Mouse (Mus musculus): ENCODE measurements around the gene Prkcg. TPM values are rescaled to one million over a fixed set of nuclear protein-coding genes. Genes with fewer than 3 reads are reported as not detected.
"Not testable (repeated sequence)": the region's sequence is repeated elsewhere in the genome, so short reads cannot be mapped to it uniquely, and the experiment has no call there.

Gene Prkcg
- polyA plus RNA-seq, 1 experiment from 2014 or later: 0.27 TPM

- H3K36me3 ChIP-seq: no peaks in the 10 kb centered on the region
- peak overlapping the region; percentile 79 for H3K27ac ChIP-seq
- WGBS: 58% methylated on average over 6 of the region's 6 CpGs
- 0 out of 2 replicates have a peak, but pooled peaks cover 8% of the 10 kb centered on the region for H3K4me1 ChIP-seq
- peak; percentile 56; the same call in 1 of the 2 replicates for ATAC-seq (replicated peaks; ENCODE audit: low FRiP score)
- H3K9me3 ChIP-seq (replicated peaks): no peaks in the 10 kb centered on the region
- H3K4me3 ChIP-seq (replicated peaks): no peak overlapping the region
- H3K4me2 ChIP-seq: no peak overlapping the region
- no peaks in the 10 kb centered on the region for H3K27me3 ChIP-seq
- no peak overlapping the region for H3K9ac ChIP-seq
Observed at GRCm38 (mm10) chr7:3275455-3276170, 13.4 kb upstream of the Prkcg start.

DNA sequence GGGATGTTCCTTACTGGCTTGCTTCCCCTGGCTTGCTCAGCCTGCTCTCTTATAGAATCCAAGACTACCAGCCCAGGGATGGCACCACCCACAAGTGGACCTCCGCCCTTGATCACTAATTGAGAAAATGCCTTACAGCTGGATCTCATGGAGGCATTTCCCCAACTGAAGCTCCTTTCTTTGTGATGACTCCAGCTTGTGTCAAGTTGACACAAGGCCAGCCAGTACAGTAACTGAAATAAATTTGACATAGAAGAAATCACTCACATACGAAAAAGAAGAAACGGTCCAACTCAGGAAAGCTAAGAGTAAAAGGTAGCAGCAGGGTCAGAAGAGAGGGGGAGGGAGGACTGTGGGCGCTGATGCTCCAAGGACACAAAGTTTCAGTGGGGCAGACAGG lies 12.2 kb upstream of the Prkcg start:
- not testable (repeated sequence) for H3K27me3 ChIP-seq; H3K9ac ChIP-seq; ATAC-seq (replicated peaks; ENCODE audit: low FRiP score); H3K27ac ChIP-seq; H3K4me1 ChIP-seq; H3K36me3 ChIP-seq; H3K9me3 ChIP-seq (replicated peaks); H3K4me2 ChIP-seq; H3K4me3 ChIP-seq (replicated peaks)
- 32% methylated on average over 4 of the region's 4 CpGs for WGBS

GRCm38 (mm10) chr7:3280080-3280653 lies 8.8 kb upstream of the Prkcg start:
- 0 out of 2 replicates have a peak overlapping the region, but pooled peaks have one; percentile 32 for H3K27ac ChIP-seq
- H3K36me3 ChIP-seq: no peaks in the 10 kb centered on the region
- H3K9me3 ChIP-seq (replicated peaks): no peaks in the 10 kb centered on the region
- no peak overlapping the region for H3K9ac ChIP-seq
- no peak overlapping the region for H3K4me3 ChIP-seq (replicated peaks)
- no peak overlapping the region for H3K4me2 ChIP-seq
- ATAC-seq (replicated peaks; ENCODE audit: low FRiP score): no peak
- H3K27me3 ChIP-seq: no peaks in the 10 kb centered on the region
- 74% methylated on average over 5 of the region's 5 CpGs for WGBS
- 0 out of 2 replicates have a peak, but pooled peaks cover 8% of the 10 kb centered on the region for H3K4me1 ChIP-seq

DNA sequence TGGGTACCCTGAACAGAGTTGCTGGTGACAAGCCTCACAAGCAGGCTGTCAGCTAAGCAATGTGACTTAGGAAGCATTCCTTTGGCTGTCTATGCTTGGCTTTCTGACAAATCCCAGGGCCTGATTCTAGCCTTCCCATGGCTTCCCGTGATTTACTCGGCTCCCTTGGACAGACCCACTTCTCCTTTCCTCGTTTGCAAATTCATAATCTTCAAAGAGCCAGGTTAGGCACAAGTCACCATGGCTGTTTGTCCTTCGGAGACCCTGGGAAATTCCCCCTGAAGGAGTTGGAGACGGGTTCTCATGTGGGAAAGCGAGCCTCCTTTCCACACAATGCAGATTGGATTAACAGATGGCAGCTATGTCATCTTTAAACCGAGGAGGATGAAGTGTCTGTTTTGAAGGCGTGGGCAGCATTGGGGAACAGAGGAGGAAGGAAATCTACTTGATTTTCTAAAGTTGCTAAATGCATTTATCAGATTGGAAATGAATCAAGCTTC lies 8.3 kb upstream of the Prkcg start:
- H3K4me3 ChIP-seq (replicated peaks): no peak overlapping the region
- H3K36me3 ChIP-seq: no peaks in the 10 kb centered on the region
- H3K9ac ChIP-seq: no peak overlapping the region
- H3K4me1 ChIP-seq: 0 out of 2 replicates have a peak, but pooled peaks cover 5% of the 10 kb centered on the region
- WGBS: 44% methylated on average over 8 of the region's 8 CpGs
- H3K27ac ChIP-seq: 0 out of 2 replicates have a peak overlapping the region, but pooled peaks have one; percentile 32
- no peak overlapping the region for H3K4me2 ChIP-seq
- ATAC-seq (replicated peaks; ENCODE audit: low FRiP score): no peak
- H3K9me3 ChIP-seq (replicated peaks): no peaks in the 10 kb centered on the region
- H3K27me3 ChIP-seq: no peaks in the 10 kb centered on the region

GRCm38 (mm10) chr7:3281741-3282140 lies 7.2 kb upstream of the Prkcg start:
- Histone ChIP-seq H3K4me3 (replicated peaks) (no peak overlapping the region), H3K27ac (no peak overlapping the region), H3K4me1 (0 out of 2 replicates have a peak, but pooled peaks cover 5% of the 10 kb centered on the region), H3K9ac (no peak overlapping the region), H3K4me2 (no peak overlapping the region), H3K27me3 (no peaks in the 10 kb centered on the region), H3K36me3 (no peaks in the 10 kb centered on the region), H3K9me3 (replicated peaks) (no peaks in the 10 kb centered on the region)
- 88% methylated on average over 6 of the region's 6 CpGs for WGBS
- no peak for ATAC-seq (replicated peaks; ENCODE audit: low FRiP score)

DNA sequence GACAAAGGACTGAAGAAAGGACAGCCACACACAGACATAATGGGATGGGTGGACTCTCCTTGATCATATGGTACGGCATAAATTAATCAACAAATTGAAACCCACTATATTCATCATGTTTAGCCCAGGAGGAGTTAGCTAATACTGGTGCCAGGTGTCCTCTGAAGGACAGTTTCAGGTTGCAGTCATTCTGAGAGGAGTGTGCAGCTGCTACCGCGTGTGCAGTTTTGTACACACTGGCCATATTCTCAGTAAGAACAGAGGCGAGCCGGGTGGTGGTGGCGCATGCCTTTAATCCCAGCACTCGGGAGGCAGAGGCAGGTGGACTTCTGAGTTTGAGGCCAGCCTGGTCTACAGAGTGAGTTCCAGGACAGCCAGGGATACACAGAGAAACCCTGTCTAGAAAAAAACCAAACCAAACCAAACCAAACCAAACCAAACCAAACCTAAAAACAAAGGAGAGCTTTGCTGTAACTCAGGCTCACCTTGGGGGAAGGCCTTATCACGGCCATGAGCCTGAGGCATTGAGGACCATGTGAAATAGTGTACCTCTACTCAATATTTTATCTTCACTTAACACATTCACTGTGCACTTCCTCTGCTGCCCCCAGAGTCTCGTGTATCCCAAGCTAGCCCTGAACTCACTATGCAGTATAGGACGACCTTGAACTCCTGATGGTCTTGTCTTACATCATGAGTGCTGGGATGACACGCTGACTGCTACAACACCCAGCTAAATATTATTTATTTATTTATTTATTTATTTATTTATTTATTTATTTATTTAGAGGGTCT lies 5.7 kb upstream of the Prkcg start:
- H3K4me3 ChIP-seq (replicated peaks): no peak overlapping the region
- no peaks in the 10 kb centered on the region for H3K9me3 ChIP-seq (replicated peaks)
- 84% methylated on average over 11 of the region's 11 CpGs for whole genome bisulfite sequencing
- no peak for ATAC-seq (replicated peaks; ENCODE audit: low FRiP score)
- no peaks in the 10 kb centered on the region for H3K36me3 ChIP-seq
- H3K27ac ChIP-seq: no peak overlapping the region
- H3K4me2 ChIP-seq: no peak overlapping the region
- H3K27me3 ChIP-seq: no peaks in the 10 kb centered on the region
- no peak overlapping the region for H3K9ac ChIP-seq
- H3K4me1 ChIP-seq: no peaks in the 10 kb centered on the region

GRCm38 (mm10) chr7:3284604-3285003 lies 4.4 kb upstream of the Prkcg start:
- Histone ChIP-seq H3K9me3 (replicated peaks) (no peaks in the 10 kb centered on the region), H3K4me2 (no peak overlapping the region), H3K36me3 (no peaks in the 10 kb centered on the region), H3K27ac (no peak overlapping the region), H3K4me1 (peaks cover 9% of the 10 kb centered on the region), H3K9ac (no peak overlapping the region), H3K27me3 (no peaks in the 10 kb centered on the region), H3K4me3 (replicated peaks) (no peak overlapping the region)
- WGBS: 84% methylated on average over 10 of the region's 10 CpGs
- no peak for ATAC-seq (replicated peaks; ENCODE audit: low FRiP score)

DNA sequence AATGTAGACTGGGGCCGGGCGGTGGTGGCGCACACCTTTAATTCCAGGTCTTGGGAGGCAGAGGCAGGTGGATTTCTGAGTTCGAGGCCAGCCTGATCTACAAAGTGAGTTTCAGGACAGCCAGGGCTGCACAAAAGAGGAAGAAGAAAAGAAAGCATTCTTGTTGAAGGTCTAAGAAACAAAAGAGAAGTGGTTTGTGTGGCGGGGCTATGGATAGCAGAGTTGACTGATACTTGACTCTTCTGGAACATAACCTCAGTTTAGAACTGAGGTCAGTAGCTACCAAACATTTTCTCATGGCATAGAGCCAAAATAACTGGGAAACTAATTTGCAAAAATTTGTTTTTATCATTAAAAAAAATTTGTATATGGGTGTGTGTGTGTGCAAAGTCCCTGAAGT lies 2.9 kb upstream of the Prkcg start:
- H3K4me2 ChIP-seq: no peak overlapping the region
- no peak overlapping the region for H3K4me3 ChIP-seq (replicated peaks)
- no peaks in the 10 kb centered on the region for H3K36me3 ChIP-seq
- H3K27ac ChIP-seq: no peak overlapping the region
- H3K9me3 ChIP-seq (replicated peaks): no peaks in the 10 kb centered on the region
- ATAC-seq (replicated peaks; ENCODE audit: low FRiP score): no peak
- H3K4me1 ChIP-seq: peaks cover 19% of the 10 kb centered on the region
- H3K27me3 ChIP-seq: no peaks in the 10 kb centered on the region
- H3K9ac ChIP-seq: no peak overlapping the region
- 92% methylated on average over 5 of the region's 5 CpGs for WGBS

DNA sequence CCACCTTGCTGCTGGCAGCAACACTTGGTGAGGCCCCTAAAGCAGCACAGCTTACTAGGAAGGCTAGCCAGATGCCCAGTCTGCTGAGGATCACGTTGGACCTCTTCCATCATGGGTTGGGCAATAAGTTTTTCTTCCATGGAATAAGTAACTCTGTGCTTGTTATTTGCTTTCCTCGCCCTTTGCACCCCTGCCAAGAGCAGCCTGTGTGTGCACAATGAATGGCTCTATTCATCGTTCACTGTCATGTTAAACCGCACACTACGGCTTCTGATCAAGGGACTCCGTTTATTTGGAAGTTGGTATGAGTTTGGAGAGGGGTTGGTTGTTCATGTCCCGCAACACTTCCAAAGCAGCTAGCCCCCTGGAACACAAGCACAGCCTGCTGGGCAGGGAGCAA lies 1.8 kb upstream of the Prkcg start:
- H3K27ac ChIP-seq: no peak overlapping the region
- H3K9ac ChIP-seq: no peak overlapping the region
- H3K27me3 ChIP-seq: no peaks in the 10 kb centered on the region
- no peak overlapping the region for H3K4me2 ChIP-seq
- ATAC-seq (replicated peaks; ENCODE audit: low FRiP score): no peak
- H3K4me1 ChIP-seq: peaks cover 31% of the 10 kb centered on the region
- H3K36me3 ChIP-seq: no peaks in the 10 kb centered on the region
- WGBS: 75% methylated on average over 7 of the region's 7 CpGs
- H3K9me3 ChIP-seq (replicated peaks): no peaks in the 10 kb centered on the region
- no peak overlapping the region for H3K4me3 ChIP-seq (replicated peaks)

- H3K9ac ChIP-seq: peak overlapping the region; percentile 51
- under 1% methylated on average over 18 of the region's 18 CpGs for WGBS
Observed at GRCm38 (mm10) chr7:3290257-3291033, 1.5 kb downstream of the Prkcg start.

DNA sequence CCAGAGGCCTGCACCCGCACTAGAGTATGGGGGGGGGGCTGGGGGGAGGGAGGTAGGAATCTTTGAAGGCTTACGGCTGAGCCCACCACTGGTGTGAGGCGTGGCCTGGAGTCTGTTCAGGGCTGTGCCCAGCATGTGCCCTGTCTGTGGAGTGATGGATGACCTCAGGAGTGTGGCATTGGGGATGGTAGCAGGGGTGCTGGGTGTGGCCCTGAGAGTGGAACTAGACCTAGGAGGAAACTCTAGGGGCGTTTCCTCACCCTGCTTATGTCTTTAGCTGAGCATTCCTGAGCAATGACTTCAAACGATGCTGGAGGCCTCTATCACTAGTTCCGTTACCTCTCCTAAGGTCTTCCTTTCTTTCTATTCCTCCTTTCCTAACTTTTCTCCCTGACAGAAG lies 2.2 kb downstream of the Prkcg start:
- H3K27ac ChIP-seq: peak overlapping the region; percentile 83
- H3K36me3 ChIP-seq: peaks cover 21% of the 10 kb centered on the region
- H3K9ac ChIP-seq: peak overlapping the region; percentile 49; the same call in 1 of the 2 replicates
- peaks cover 48% of the 10 kb centered on the region for H3K4me1 ChIP-seq
- peak overlapping the region; percentile 51 for H3K4me3 ChIP-seq (replicated peaks)
- peak overlapping the region; percentile 73 for H3K4me2 ChIP-seq
- H3K9me3 ChIP-seq (replicated peaks): no peaks in the 10 kb centered on the region
- ATAC-seq (replicated peaks; ENCODE audit: low FRiP score): 0 out of 2 replicates have a peak, but pooled peaks have one; percentile 5
- WGBS: 26% methylated on average over 6 of the region's 6 CpGs
- H3K27me3 ChIP-seq: no peaks in the 10 kb centered on the region

More at GRCm38 (mm10) chr7:3290257-3291033, 1.5 kb downstream of the Prkcg start:
- H3K27ac ChIP-seq: peak overlapping the region; percentile 88
- peaks cover 48% of the 10 kb centered on the region for H3K4me1 ChIP-seq
- H3K27me3 ChIP-seq: no peaks in the 10 kb centered on the region
- H3K36me3 ChIP-seq: peaks cover 18% of the 10 kb centered on the region
- no peaks in the 10 kb centered on the region for H3K9me3 ChIP-seq (replicated peaks)
- peak; percentile 88 for ATAC-seq (replicated peaks; ENCODE audit: low FRiP score)
- H3K4me3 ChIP-seq (replicated peaks): peak overlapping the region; percentile 51
- peak overlapping the region; percentile 73 for H3K4me2 ChIP-seq

All from kidney, embryonic 15.5 days (tissue).